Mouse (Mus musculus) intestine, embryonic 15.5 days (tissue): ENCODE data around the gene Wdr34. TPM values are rescaled to one million over a fixed set of nuclear protein-coding genes. Genes with fewer than 3 reads are reported as not detected.

Experiments used
- ATAC-seq: fragments of 200-750 bp; cut with Nextera tagmentation; 2 replicates; pipeline ENCODE4 v1.8.0; 2017; ENCODE audit warnings: moderate TSS enrichment, moderate library complexity
- H3K27ac ChIP-seq: fragments of 300-500 bp; sonication (generic); 2 replicates; pipeline ENCODE4 v1.5.1; 2015; ENCODE audit warnings: mild to moderate bottlenecking, inconsistent platforms
- H3K27me3 ChIP-seq: fragments of 300-500 bp; sonication (generic); replicated peaks from 2 replicates; pipeline ENCODE4 v1.6.1; 2015; ENCODE audit warnings: inconsistent platforms
- H3K36me3 ChIP-seq: fragments of 300-500 bp; sonication (generic); 2 replicates; pipeline ENCODE4 v1.6.1; 2015; ENCODE audit warnings: inconsistent platforms
- H3K4me1 ChIP-seq: fragments of 300-500 bp; sonication (generic); replicated peaks from 2 replicates; pipeline ENCODE4 v1.6.1; 2015; ENCODE audit warnings: inconsistent platforms
- H3K4me2 ChIP-seq: fragments of 300-500 bp; sonication (generic); replicated peaks from 2 replicates; pipeline ENCODE4 v1.6.1; 2015; ENCODE audit warnings: mild to moderate bottlenecking, inconsistent platforms
- H3K4me3 ChIP-seq: fragments of 300-500 bp; sonication (generic); replicated peaks from 2 replicates; pipeline ENCODE4 v1.5.1; 2015; ENCODE audit warnings: inconsistent platforms
- H3K9ac ChIP-seq: fragments of 300-500 bp; sonication (generic); 2 replicates; pipeline ENCODE4 v1.6.1; 2015; ENCODE audit warnings: inconsistent platforms
- H3K9me3 ChIP-seq: fragments of 300-500 bp; sonication (generic); 2 replicates; pipeline ENCODE4 v1.6.1; 2016; ENCODE audit warnings: inconsistent platforms
- WGBS: fragments of 180-500 bp; shearing (Covaris S2); methylation state at CpG from one replicate; pipeline ENCODE4 v1.1.7; 2015; 5-methylcytosine and 5-hydroxymethylcytosine counted together
- polyA plus RNA-seq: library from polyadenylated mRNA; unstranded; fragments of >200 nt; fragmentation: Nextera tagmentation; extraction: Ambion mirVana; gene quantifications from 2 replicates; pipeline ENCODE4 v1.2.1, GENCODE M21; 2015

The Wdr34 gene
- polyA plus RNA-seq, 1 experiment from 2014 or later, result 20.9 TPM

GRCm38 (mm10) chr2:29991962-29992361, 56.7 kb downstream of the Wdr34 start:
- Histone ChIP-seq H3K9ac (no peak overlapping the region), H3K9me3 (no peaks in the 10 kb centered on the region), H3K4me2 (no peak overlapping the region), H3K27me3 (no peaks in the 10 kb centered on the region), H3K4me1 (no peaks in the 10 kb centered on the region), H3K4me3 (no peak overlapping the region), H3K36me3 (peaks cover 76% of the 10 kb centered on the region), H3K27ac (no peak overlapping the region)
- 54% methylated on average over 2 of the region's 2 CpGs for whole genome bisulfite sequencing
- ATAC-seq, result no peak

Other genes starting within 250 kb of the Wdr34 start
- gene Slc27a4, start 246.2 kb downstream of the Wdr34 start, polyA plus RNA-seq, result 31.8 and 35.2 TPM in 2 replicates
- 23.8 and 26.4 TPM in 2 replicates for gene Urm1, start 228.8 kb downstream of the Wdr34 start, polyA plus RNA-seq
- 23.7 and 24.2 TPM in 2 replicates for gene Cercam, start 179.7 kb downstream of the Wdr34 start, polyA plus RNA-seq
- 43.0 and 44.9 TPM in 2 replicates for gene Odf2, start 159.7 kb downstream of the Wdr34 start, polyA plus RNA-seq
- 44.5 and 45.5 TPM in 2 replicates for gene Gle1, start 113.5 kb downstream of the Wdr34 start, polyA plus RNA-seq
- 73.3 and 82.9 TPM in 2 replicates for gene Sptan1, start 83.3 kb downstream of the Wdr34 start, polyA plus RNA-seq
- gene Set, start 8.5 kb upstream of the Wdr34 start, polyA plus RNA-seq, result 437 and 494 TPM in 2 replicates
- 10.6 and 11.1 TPM in 2 replicates for gene Pkn3, start 28.8 kb upstream of the Wdr34 start, polyA plus RNA-seq
- gene Zdhhc12, start 44.8 kb upstream of the Wdr34 start, polyA plus RNA-seq, result 59.8 and 70.4 TPM in 2 replicates
- 5.0 and 5.6 TPM in 2 replicates for gene Zer1, start 75.7 kb upstream of the Wdr34 start, polyA plus RNA-seq
- gene Tbc1d13, start 84.9 kb upstream of the Wdr34 start, polyA plus RNA-seq, result 7.8 and 8.2 TPM in 2 replicates
- 40.9 and 41.9 TPM in 2 replicates for gene Endog, start 122.6 kb upstream of the Wdr34 start, polyA plus RNA-seq
- gene Spout1, start 129.6 kb upstream of the Wdr34 start, polyA plus RNA-seq, result 59.9 and 62.9 TPM in 2 replicates
- 18.4 and 19.6 TPM in 2 replicates for gene Kyat1, start 157.0 kb upstream of the Wdr34 start, polyA plus RNA-seq
- 37.0 and 37.7 TPM in 2 replicates for gene Lrrc8a, start 188.8 kb upstream of the Wdr34 start, polyA plus RNA-seq
- gene Gm28035, start 191.7 kb upstream of the Wdr34 start, polyA plus RNA-seq, result 0.21 and 0.29 TPM in 2 replicates
- gene Phyhd1, start 217.3 kb upstream of the Wdr34 start, polyA plus RNA-seq, result 9.8 and 11.5 TPM in 2 replicates
- gene Gm28038, start 232.2 kb upstream of the Wdr34 start, polyA plus RNA-seq, result not detected in 2 replicates
- gene Dolk, start 237.5 kb upstream of the Wdr34 start, polyA plus RNA-seq, result 28.8 and 34.4 TPM in 2 replicates
- gene Nup188, start 237.5 kb upstream of the Wdr34 start, polyA plus RNA-seq, result 29.1 and 29.4 TPM in 2 replicates